Mouse (Mus musculus): Measurements from ENCODE around the gene 4930438A08Rik. TPM values are rescaled to one million over a fixed set of nuclear protein-coding genes. Genes with fewer than 3 reads are reported as not detected.
"Not testable (repeated sequence)": the region's sequence is repeated elsewhere in the genome, so short reads cannot be mapped to it uniquely, and the experiment has no call there.

Gene 4930438A08Rik
- polyA plus RNA-seq, 1 experiment from 2014 or later: 0.17 TPM

DNA sequence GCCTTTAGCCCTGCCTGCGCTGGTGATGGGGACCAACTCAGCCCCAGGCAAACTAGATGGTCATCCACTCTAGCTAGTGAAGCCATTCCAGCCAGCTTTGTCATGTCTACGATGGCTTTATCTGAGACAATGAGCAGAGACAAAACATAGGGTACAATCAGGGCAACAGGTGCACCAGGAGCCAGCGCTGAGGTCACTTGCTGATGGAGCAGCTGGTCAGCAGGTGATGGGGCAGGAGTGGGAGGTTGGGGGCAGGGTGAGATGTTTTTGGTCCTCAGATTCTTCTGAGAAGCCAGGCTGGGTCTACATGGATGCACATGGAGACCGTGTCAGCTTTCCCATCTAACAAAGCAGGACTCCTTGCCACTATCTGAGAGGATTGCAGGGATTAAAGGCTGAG is 16.2 kb downstream of the 4930438A08Rik start:
- H3K9ac ChIP-seq: no peak overlapping the region
- no peak overlapping the region for H3K4me2 ChIP-seq (replicated peaks)
- no peaks in the 10 kb centered on the region for H3K4me1 ChIP-seq
- no peaks in the 10 kb centered on the region for H3K36me3 ChIP-seq
- no peak overlapping the region for H3K27ac ChIP-seq
- no peak for ATAC-seq (ENCODE audit: low FRiP score)
- WGBS: 78% methylated on average over 4 of the region's 4 CpGs
- no peaks in the 10 kb centered on the region for H3K27me3 ChIP-seq
- no peaks in the 10 kb centered on the region for H3K9me3 ChIP-seq (replicated peaks)
- no peak overlapping the region for H3K4me3 ChIP-seq

DNA sequence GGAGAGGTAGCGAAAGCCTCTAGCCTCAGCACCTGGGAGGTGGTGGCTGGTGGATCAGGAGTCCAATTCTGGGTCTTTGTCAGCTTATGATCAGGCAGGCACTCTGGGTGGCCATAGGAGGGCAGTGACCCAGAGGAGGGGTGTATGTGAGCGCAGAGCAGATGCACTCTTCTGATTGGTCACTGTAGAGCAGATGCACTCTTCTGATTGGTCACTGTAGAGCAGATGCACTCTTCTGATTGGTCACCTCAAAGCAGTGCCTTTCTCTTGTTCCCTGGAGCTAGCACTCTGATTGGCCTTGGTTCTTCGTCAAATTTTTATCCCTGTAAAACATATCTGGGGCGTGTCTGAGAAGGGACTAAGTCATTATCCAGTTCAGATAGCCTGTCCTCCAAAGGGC is 18.2 kb downstream of the 4930438A08Rik start:
- H3K9me3 ChIP-seq (replicated peaks): no peaks in the 10 kb centered on the region
- no peaks in the 10 kb centered on the region for H3K4me1 ChIP-seq
- no peaks in the 10 kb centered on the region for H3K36me3 ChIP-seq
- no peak for ATAC-seq (ENCODE audit: low FRiP score)
- no peak overlapping the region for H3K27ac ChIP-seq
- WGBS: 47% methylated on average over 4 of the region's 4 CpGs
- no peak overlapping the region for H3K4me3 ChIP-seq
- no peaks in the 10 kb centered on the region for H3K27me3 ChIP-seq
- H3K9ac ChIP-seq: no peak overlapping the region
- no peak overlapping the region for H3K4me2 ChIP-seq (replicated peaks)

DNA sequence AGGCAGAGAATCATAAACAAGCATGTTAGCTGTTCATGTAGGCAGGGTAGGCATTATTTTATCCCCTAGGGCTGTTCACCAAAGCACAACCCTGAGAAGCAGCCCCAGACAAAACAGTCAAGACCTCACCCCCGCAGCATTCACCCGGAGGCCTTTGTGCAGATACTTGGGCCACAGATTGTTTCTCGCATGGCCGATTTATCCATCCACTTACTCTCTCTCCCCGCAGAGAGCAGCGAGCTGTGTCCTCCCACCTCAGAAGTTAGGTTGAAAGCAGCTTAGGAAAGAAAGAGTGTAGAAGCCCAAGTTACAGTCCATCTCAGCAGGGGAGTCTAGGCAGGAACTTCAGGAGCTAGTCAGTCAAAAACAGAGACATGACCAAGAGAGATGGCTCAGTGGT is 22.8 kb downstream of the 4930438A08Rik start:
- no peak overlapping the region for H3K4me2 ChIP-seq (replicated peaks)
- no peaks in the 10 kb centered on the region for H3K27me3 ChIP-seq
- H3K4me1 ChIP-seq: peaks cover 2% of the 10 kb centered on the region; the same call in 1 of the 2 replicates
- H3K9me3 ChIP-seq (replicated peaks): no peaks in the 10 kb centered on the region
- no peak overlapping the region for H3K9ac ChIP-seq
- no peak overlapping the region for H3K27ac ChIP-seq
- WGBS: 48% methylated on average over 6 of the region's 6 CpGs
- no peaks in the 10 kb centered on the region for H3K36me3 ChIP-seq
- no peak for ATAC-seq (ENCODE audit: low FRiP score)
- no peak overlapping the region for H3K4me3 ChIP-seq

DNA sequence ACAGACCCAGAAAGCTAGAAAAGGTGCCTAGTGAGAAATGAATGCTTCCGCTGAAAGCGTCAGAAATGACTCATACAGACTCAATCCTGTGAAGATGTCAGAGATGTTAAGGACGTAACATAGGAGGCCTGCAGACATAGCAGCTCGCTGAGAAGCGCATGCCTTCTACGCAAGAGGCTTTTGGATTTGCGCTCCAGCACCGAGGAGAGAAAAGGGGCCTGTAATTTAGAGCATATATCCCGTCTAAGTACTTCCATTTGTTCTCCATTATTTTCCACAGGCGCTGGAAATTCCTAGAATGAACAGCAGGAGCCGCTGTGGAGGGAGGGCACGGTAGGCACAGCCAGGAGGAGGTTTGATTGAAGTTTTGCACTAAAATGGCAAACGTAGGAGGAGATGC is 26.5 kb downstream of the 4930438A08Rik start:
- Histone ChIP-seq H3K27me3 (no peaks in the 10 kb centered on the region), H3K4me1 (peaks cover 6% of the 10 kb centered on the region), H3K9me3 (replicated peaks) (no peaks in the 10 kb centered on the region), H3K4me3 (peak overlapping the region; percentile 57), H3K27ac (peak overlapping the region; percentile 55), H3K36me3 (no peaks in the 10 kb centered on the region), H3K4me2 (replicated peaks) (peak overlapping the region; percentile 59), H3K9ac (no peak overlapping the region)
- no peak for ATAC-seq (ENCODE audit: low FRiP score)
- 13% methylated on average over 13 of the region's 13 CpGs for WGBS

DNA sequence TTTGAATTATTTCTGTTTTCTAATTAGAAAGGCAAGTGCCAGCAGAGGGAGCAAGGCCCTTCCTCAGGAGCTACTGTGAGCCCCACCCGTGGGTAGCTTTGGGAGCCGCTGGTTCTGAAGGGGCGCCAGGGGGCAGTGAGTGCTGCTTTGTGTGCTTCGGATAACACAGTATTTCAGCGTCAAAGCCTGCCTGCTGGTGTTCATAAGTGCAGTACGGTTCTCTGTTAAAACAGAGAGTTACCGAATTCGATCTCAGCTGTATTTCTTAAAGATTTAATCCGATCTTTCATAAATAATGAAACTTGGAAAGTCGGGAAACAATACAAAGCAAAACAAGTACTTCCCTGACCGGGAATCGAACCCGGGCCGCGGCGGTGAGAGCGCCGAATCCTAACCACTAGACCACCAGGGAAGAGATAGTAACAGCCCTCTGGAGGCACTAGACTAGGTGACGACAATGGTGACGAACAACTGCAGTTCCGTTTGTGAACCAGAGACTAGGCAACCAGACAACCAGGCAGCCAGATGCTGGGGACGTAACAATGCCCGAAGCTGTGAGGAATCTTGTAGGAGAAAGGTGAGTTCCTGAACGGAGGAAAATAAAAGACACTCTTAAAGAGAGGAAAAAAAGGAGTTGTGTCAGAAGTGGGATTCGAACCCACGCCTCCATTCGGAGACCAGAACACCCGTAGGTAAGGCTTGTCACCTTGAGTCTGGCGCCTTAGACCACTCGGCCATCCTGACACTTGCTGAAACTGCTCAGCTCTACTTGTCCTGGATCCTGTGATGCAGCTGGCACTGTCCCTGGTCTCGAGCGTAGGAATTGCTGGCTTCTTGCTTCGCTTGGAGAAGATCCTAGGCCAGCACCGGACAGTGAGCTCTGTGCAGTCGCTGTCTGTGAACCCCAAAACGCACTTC is 27.5 kb downstream of the 4930438A08Rik start:
- peak overlapping the region; percentile 62 for H3K9ac ChIP-seq
- no peaks in the 10 kb centered on the region for H3K27me3 ChIP-seq
- H3K4me3 ChIP-seq: peak overlapping the region; percentile 57
- H3K4me1 ChIP-seq: peaks cover 10% of the 10 kb centered on the region
- no peaks in the 10 kb centered on the region for H3K36me3 ChIP-seq
- WGBS: under 1% methylated on average over 36 of the region's 36 CpGs
- peak; percentile 87 for ATAC-seq (ENCODE audit: low FRiP score)
- peak overlapping the region; percentile 88 for H3K27ac ChIP-seq
- no peaks in the 10 kb centered on the region for H3K9me3 ChIP-seq (replicated peaks)
- H3K4me2 ChIP-seq (replicated peaks): peak overlapping the region; percentile 59

DNA sequence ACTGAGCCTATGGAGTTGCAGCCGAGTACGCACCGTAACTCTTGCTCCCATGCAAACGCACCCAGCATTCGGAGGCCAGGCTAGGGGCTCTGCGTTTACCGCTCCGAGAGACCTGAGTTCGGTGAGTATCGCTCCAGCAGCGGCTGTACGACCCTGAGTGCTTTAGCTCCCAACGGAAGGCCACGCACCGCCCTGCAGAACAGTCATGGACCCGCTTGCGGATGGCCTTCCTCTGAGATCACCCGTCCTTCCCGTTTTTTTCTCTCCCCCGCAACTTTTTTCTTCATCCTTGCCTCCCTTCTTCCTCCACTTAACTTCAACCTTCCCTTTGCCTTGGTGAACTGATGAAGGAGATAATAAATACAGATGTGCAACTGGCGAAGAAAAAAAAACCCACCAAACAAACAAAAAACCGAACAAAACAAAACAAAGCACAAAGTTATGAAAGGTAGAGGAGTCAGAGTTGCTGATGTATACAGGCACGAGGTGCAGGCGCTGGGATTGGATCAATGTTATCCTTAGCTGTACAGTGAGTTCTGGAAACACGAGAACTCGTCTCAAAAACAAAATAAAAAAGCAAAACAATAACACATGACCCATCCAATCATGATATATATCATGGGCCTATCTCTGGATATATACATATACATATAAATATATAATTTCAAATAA is 28.3 kb downstream of the 4930438A08Rik start:
- under 1% methylated on average over 26 of the region's 26 CpGs for WGBS
- Histone ChIP-seq H3K4me3 (peak overlapping the region; percentile 57), H3K4me2 (replicated peaks) (peak overlapping the region; percentile 59), H3K27me3 (0 out of 2 replicates have a peak, but pooled peaks cover 1% of the 10 kb centered on the region), H3K9me3 (replicated peaks) (no peaks in the 10 kb centered on the region), H3K27ac (peak overlapping the region; percentile 88), H3K9ac (peak overlapping the region; percentile 62), H3K4me1 (peaks cover 18% of the 10 kb centered on the region), H3K36me3 (no peaks in the 10 kb centered on the region)
- peak; percentile 46; the same call in 1 of the 2 replicates for ATAC-seq (ENCODE audit: low FRiP score)

DNA sequence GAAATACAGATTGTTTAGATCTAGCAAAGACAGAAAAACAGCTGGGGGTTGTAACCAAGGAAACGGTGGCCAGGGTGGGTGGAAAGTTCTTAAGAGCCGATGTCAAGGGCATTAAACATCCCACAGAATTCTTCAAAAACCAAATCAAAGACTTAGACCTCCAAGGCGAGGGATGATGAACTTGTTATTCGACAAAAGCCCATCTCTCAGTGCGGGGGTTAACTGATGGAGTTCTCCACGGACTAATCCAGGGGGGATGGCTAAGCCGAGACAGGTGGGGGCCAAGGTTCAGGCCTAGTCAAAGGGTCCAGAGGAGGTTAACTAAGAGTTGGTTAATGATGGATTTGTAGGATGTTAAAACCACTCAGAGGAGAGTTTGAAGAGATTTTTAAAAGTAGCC is 29.0 kb downstream of the 4930438A08Rik start:
- Histone ChIP-seq H3K4me3 (peak overlapping the region; percentile 20; the same call in 1 of the 2 replicates), H3K4me1 (peaks cover 21% of the 10 kb centered on the region), H3K4me2 (replicated peaks) (peak overlapping the region; percentile 59), H3K27ac (no peak overlapping the region), H3K9me3 (replicated peaks) (no peaks in the 10 kb centered on the region), H3K9ac (no peak overlapping the region), H3K27me3 (0 out of 2 replicates have a peak, but pooled peaks cover 4% of the 10 kb centered on the region), H3K36me3 (no peaks in the 10 kb centered on the region)
- ATAC-seq (ENCODE audit: low FRiP score): no peak
- WGBS: 14% methylated on average over 7 of the region's 7 CpGs

DNA sequence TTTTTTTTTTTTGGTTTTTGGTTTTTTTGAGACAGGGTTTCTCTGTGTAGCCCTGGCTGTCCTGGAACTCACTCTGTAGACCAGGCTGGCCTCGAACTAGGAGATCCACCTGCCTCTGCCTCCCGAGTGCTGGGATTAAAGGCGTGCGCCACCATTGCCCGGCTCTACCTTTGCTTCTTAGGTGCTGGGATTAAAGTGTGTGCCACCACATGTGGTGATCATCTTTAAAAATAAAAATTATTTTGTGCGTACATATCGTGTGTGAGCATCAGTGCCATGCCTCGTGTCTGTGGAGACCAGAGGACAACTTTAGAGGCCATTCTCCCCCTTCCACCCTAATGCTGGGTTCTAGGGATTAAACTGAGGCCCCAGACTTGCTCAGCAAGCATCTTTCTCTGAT is 30.7 kb downstream of the 4930438A08Rik start:
- H3K4me3 ChIP-seq; H3K9me3 ChIP-seq (replicated peaks); H3K4me2 ChIP-seq (replicated peaks); ATAC-seq (ENCODE audit: low FRiP score); H3K9ac ChIP-seq; H3K36me3 ChIP-seq; H3K27ac ChIP-seq; H3K27me3 ChIP-seq: not testable (repeated sequence)
- H3K4me1 ChIP-seq: peaks cover 21% of the 10 kb centered on the region
- WGBS: 94% methylated on average over 8 of the region's 8 CpGs

DNA sequence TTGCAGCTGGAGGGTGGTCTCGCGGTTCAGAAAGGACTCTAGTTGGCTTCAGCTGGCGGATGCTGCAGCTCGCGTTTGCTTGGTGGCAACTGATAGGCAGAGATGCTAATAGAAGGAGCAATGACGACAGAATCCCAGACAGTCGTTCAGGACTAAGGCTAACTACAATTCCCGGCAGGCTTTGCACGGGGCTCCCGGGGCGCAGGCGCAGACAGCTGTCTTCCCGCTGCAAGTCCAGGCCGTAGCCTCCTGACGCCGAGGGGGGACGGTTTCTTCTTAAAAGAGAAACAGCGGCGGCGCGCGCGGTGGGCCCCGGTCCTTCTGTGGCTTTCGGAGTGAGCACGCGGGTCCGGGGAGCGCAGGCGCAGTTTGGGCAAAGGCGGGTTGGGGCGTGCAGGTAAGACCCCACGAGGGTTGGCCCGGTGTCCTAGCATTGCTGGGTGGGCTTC is 32.3 kb downstream of the 4930438A08Rik start, which contains the start of gene Zfp692:
Zfp692 (plus strand) TSS at position 210 of the 449 bp plus-strand sequence.
- Histone ChIP-seq H3K4me1 (peaks cover 18% of the 10 kb centered on the region), H3K9ac (peak within 1 kb of the TSS; percentile 74), H3K36me3 (peaks cover 15% of the 10 kb centered on the region), H3K27ac (peak within 1 kb of the TSS; percentile 71), H3K27me3 (0 out of 2 replicates have a peak, but pooled peaks cover 4% of the 10 kb centered on the region), H3K9me3 (replicated peaks) (no peaks in the 10 kb centered on the region), H3K4me2 (replicated peaks) (peak within 1 kb of the TSS; percentile 70), H3K4me3 (peak within 1 kb of the TSS; percentile 45)
- under 1% methylated on average over 34 of the region's 34 CpGs for WGBS
- peak; percentile 86 for ATAC-seq (ENCODE audit: low FRiP score)

DNA sequence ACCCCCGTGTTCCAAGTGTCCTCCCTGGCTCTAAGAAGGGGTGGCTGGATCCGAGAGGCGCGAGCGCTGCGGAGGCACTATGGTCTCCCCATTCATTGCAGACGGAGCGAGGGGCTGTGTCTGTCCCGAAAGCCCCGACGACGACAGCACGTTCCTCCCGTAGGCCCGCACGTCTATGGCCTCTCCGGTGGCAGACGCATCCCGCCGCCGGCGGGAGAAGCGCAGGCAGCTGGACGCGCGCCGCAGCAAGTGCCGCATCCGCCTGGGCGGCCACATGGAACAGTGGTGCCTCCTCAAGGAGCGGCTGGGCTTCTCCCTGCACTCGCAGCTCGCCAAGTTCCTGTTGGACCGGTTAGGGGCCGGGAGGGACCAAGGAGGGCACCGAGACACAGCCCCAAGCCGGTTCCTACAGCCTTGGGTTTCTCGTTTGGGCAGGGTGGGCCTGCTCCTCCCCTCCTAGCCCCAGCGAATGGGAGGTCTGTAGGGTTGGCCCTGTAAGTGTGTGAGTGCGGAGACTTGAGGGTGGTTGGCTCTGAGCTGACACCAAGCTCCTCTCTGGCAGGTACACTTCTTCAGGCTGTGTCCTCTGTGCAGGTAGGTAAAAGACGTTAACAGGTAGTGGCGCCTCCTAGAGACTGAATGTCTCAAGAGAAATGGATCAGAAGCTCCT is 32.9 kb downstream of the 4930438A08Rik start:
- H3K4me3 ChIP-seq: peak overlapping the region; percentile 45
- H3K4me1 ChIP-seq: peaks cover 18% of the 10 kb centered on the region
- peak overlapping the region; percentile 74 for H3K9ac ChIP-seq
- 0 out of 2 replicates have a peak, but pooled peaks cover 4% of the 10 kb centered on the region for H3K27me3 ChIP-seq
- peaks cover 17% of the 10 kb centered on the region for H3K36me3 ChIP-seq
- H3K9me3 ChIP-seq (replicated peaks): no peaks in the 10 kb centered on the region
- WGBS: under 1% methylated on average over 42 of the region's 42 CpGs
- peak overlapping the region; percentile 70 for H3K4me2 ChIP-seq (replicated peaks)
- peak; percentile 71 for ATAC-seq (ENCODE audit: low FRiP score)
- H3K27ac ChIP-seq: peak overlapping the region; percentile 71

DNA sequence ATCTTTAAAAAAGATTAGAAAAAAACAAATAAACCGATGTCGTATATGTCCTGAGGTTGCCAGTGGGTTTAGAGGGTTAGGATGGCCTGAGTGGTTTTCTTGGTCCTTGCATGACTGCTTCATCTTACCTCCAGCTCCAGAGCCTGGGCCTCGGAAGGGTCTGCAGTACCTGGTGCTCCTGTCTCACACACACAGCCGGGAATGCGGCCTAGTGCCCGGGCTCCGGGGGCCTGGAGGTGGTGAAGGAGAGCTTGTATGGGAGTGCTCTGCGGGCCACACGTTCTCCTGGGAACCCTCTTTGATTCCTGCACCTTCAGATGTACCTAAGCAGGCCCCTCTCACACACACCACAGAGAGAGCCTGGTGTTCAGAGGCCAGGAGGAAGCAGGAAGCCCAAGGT is 34.1 kb downstream of the 4930438A08Rik start:
- no peak overlapping the region for H3K9ac ChIP-seq
- ATAC-seq (ENCODE audit: low FRiP score): no peak
- H3K4me1 ChIP-seq: peaks cover 16% of the 10 kb centered on the region
- no peak overlapping the region for H3K4me2 ChIP-seq (replicated peaks)
- 95% methylated on average over 9 of the region's 9 CpGs for WGBS
- no peak overlapping the region for H3K4me3 ChIP-seq
- no peaks in the 10 kb centered on the region for H3K9me3 ChIP-seq (replicated peaks)
- no peak overlapping the region for H3K27ac ChIP-seq
- H3K36me3 ChIP-seq: peaks cover 17% of the 10 kb centered on the region
- 0 out of 2 replicates have a peak, but pooled peaks cover 4% of the 10 kb centered on the region for H3K27me3 ChIP-seq

DNA sequence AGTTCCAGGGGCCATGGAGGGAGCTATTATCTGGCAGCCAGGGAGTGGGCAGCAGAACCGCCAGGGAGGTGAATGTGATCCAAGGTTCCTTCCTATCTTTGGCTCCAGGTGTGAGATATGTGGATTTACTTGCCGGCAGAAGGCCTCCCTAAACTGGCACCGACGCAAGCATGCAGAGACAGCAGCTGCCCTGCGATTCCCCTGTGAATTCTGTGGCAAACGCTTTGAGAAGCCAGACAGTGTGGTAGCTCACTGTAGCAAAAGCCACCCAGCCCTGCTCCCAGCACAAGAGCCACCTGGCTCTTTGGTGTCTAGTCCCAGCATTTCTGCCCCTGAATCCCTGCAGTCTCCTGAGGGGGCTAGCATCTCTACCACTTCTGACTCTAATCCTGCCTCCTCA is 39.5 kb downstream of the 4930438A08Rik start:
- H3K9me3 ChIP-seq (replicated peaks): no peaks in the 10 kb centered on the region
- H3K4me3 ChIP-seq: no peak overlapping the region
- whole genome bisulfite sequencing: 75% methylated on average over 6 of the region's 6 CpGs
- H3K27ac ChIP-seq: no peak overlapping the region
- no peak overlapping the region for H3K4me2 ChIP-seq (replicated peaks)
- H3K9ac ChIP-seq: no peak overlapping the region
- H3K4me1 ChIP-seq: no peaks in the 10 kb centered on the region
- no peak for ATAC-seq (ENCODE audit: low FRiP score)
- H3K27me3 ChIP-seq: no peaks in the 10 kb centered on the region
- H3K36me3 ChIP-seq: peaks cover 50% of the 10 kb centered on the region
